Mouse (Mus musculus): ENCODE data around the gene Nr2f6.
"Not testable (repeated sequence)": the region's sequence is repeated elsewhere in the genome, so short reads cannot be mapped to it uniquely, and the experiment has no call there.

Nr2f6 gene

GRCm38 (mm10) chr8:71367529-71368176, 14.1 kb downstream of the Nr2f6 start:
- DNase-seq (ENCODE audit: low spot score): no peak

- DNase-seq (ENCODE audit: low spot score): peak; percentile 90
These were observed 14.8 kb downstream of the Nr2f6 start, which contains the start of gene Use1 for GRCm38 (mm10) chr8:71366771-71367528. Gene Use1, plus strand, starts transcription at chr8:71366848.

GRCm38 (mm10) chr8:71358026-71358425, 23.7 kb downstream of the Nr2f6 start:
- DNase-seq (ENCODE audit: low spot score): no peak

GRCm38 (mm10) chr8:71351520-71351919, 30.2 kb downstream of the Nr2f6 start:
- no peak for DNase-seq (ENCODE audit: low spot score)

GRCm38 (mm10) chr8:71351117-71351516, 30.6 kb downstream of the Nr2f6 start:
- DNase-seq (ENCODE audit: low spot score): no peak

- no peak for DNase-seq (ENCODE audit: low spot score)
These were observed 35.2 kb downstream of the Nr2f6 start for GRCm38 (mm10) chr8:71346581-71346980.

GRCm38 (mm10) chr8:71340625-71341024, 41.1 kb downstream of the Nr2f6 start:
- no peak for DNase-seq (ENCODE audit: low spot score)

GRCm38 (mm10) chr8:71337834-71338233, 43.9 kb downstream of the Nr2f6 start:
- not testable (repeated sequence) for DNase-seq (ENCODE audit: low spot score)

- DNase-seq (ENCODE audit: low spot score): no peak
These were observed 56.9 kb downstream of the Nr2f6 start for GRCm38 (mm10) chr8:71324848-71325247.

Measured in layer of hippocampus, adult 9-10 months (tissue).